Mouse (Mus musculus): ENCODE results near the gene Tmem107. TPM values are rescaled to one million over a fixed set of nuclear protein-coding genes. Genes with fewer than 3 reads are reported as not detected.

Gene Tmem107
- polyA plus RNA-seq, 1 experiment from 2014 or later = 28.2 TPM

DNA sequence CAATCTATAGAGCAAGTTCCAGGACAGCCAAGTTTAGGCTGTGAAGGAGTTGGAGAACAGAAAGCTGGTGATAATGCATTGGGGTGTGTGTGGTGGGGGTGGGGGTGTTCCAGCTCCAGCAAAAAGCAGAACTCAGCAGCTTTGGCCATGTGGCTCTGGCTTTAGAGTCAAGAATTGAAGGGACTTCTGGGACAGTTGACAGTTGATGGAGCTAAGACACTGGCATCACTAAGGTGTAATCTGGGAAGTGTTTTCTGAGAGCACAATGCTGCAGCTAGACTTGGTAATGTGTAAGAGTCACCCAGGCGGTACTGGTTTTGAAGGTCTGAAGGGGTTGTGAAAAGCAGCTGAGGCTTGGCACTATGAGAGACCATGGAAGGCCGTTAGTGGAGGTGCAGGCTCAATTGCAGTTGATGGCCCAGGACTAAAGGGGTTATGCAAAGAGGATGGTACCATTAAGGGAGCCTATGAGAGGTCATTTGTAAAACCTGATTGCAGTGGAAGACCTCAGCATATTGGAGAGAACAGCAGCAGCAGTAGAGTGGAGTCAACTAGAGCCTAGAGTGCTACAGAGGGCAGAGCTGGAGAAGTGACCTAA is 17.7 kb upstream of the Tmem107 start:
- no peak overlapping the region for H3K4me3 ChIP-seq (ENCODE audit: low read depth, low read length)
- 88% methylated on average over 2 of the region's 2 CpGs for WGBS (ENCODE audit: insufficient replicate concordance)
- no peak overlapping the region for H3K9ac ChIP-seq (ENCODE audit: low read depth, low read length)
- peaks cover 19% of the 10 kb centered on the region for H3K36me3 ChIP-seq (ENCODE audit: control insufficient read depth, insufficient read depth, low read length)
- ATAC-seq (replicated peaks; ENCODE audit: insufficient number of reproducible peaks, low FRiP score, low TSS enrichment) = no peak
- no peaks in the 10 kb centered on the region; the same call in 1 of the 2 replicates for H3K4me1 ChIP-seq (ENCODE audit: control insufficient read depth, insufficient read depth, low read length)
- no peaks in the 10 kb centered on the region for H3K27me3 ChIP-seq (ENCODE audit: control insufficient read depth, insufficient read depth, low read length)
- H3K27ac ChIP-seq (ENCODE audit: low read depth, low read length) = no peak overlapping the region
- H3K9me3 ChIP-seq (replicated peaks; ENCODE audit: control insufficient read depth, low read length) = no peaks in the 10 kb centered on the region
- H3K4me2 ChIP-seq = no peak overlapping the region

DNA sequence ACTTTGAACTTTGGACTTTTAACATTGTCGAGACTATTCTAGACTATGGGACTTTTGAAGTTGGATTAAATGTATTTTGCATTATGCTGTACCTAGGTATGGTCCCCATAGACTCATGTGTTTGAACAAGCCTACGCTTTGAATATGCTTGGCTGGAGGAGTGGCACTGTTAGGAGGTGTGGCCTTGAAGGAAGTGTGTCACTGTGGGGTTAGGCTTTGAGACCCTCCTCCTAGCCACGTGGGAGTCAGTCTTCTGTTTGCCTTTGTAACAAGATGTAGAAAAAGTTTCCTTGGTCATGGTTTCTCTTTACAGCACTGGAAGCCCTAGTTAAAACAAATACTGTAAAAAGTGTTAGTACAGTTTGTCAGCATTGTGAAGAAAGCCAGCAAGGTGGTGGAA is 16.8 kb upstream of the Tmem107 start:
- no peak overlapping the region for H3K4me3 ChIP-seq (ENCODE audit: low read depth, low read length)
- H3K9ac ChIP-seq (ENCODE audit: low read depth, low read length) = no peak overlapping the region
- no peak for ATAC-seq (replicated peaks; ENCODE audit: insufficient number of reproducible peaks, low FRiP score, low TSS enrichment)
- 72% methylated on average over 3 of the region's 3 CpGs for WGBS (ENCODE audit: insufficient replicate concordance)
- no peak overlapping the region for H3K27ac ChIP-seq (ENCODE audit: low read depth, low read length)
- H3K4me2 ChIP-seq = no peak overlapping the region
- H3K36me3 ChIP-seq (ENCODE audit: control insufficient read depth, insufficient read depth, low read length) = peaks cover 13% of the 10 kb centered on the region
- no peaks in the 10 kb centered on the region for H3K9me3 ChIP-seq (replicated peaks; ENCODE audit: control insufficient read depth, low read length)
- H3K27me3 ChIP-seq (ENCODE audit: control insufficient read depth, insufficient read depth, low read length) = no peaks in the 10 kb centered on the region
- peaks cover 5% of the 10 kb centered on the region; the same call in 1 of the 2 replicates for H3K4me1 ChIP-seq (ENCODE audit: control insufficient read depth, insufficient read depth, low read length)

DNA sequence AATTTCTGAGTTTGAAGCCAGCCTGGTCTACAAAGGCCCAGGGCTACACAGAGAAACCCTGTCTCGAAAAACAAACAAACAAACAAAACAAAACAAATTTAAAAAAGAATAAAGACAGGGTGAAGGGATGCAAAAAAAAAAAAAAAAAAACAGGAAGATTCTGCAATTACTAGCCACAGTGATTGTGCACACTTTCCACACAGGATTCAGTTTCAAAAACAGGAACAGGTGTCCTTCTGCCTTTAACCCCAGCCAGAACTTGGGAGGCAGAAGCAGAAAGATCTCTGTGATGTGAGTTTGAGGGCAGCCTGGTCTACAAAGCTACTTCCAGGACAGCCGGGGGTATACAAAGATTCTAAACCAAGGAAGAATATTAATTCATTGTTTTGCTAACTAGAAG is 12.3 kb upstream of the Tmem107 start:
- Histone ChIP-seq H3K9ac (ENCODE audit: low read depth, low read length) (peak overlapping the region; percentile 87), H3K4me3 (ENCODE audit: low read depth, low read length) (peak overlapping the region; percentile 84), H3K27me3 (ENCODE audit: control insufficient read depth, insufficient read depth, low read length) (no peaks in the 10 kb centered on the region), H3K4me2 (peak overlapping the region; percentile 98), H3K9me3 (replicated peaks; ENCODE audit: control insufficient read depth, low read length) (no peaks in the 10 kb centered on the region), H3K4me1 (ENCODE audit: control insufficient read depth, insufficient read depth, low read length) (peaks cover 15% of the 10 kb centered on the region), H3K36me3 (ENCODE audit: control insufficient read depth, insufficient read depth, low read length) (no peaks in the 10 kb centered on the region), H3K27ac (ENCODE audit: low read depth, low read length) (peak overlapping the region; percentile 83; the same call in 1 of the 2 replicates)
- 79% methylated on average over 2 of the region's 2 CpGs for WGBS (ENCODE audit: insufficient replicate concordance)
- no peak for ATAC-seq (replicated peaks; ENCODE audit: insufficient number of reproducible peaks, low FRiP score, low TSS enrichment)

DNA sequence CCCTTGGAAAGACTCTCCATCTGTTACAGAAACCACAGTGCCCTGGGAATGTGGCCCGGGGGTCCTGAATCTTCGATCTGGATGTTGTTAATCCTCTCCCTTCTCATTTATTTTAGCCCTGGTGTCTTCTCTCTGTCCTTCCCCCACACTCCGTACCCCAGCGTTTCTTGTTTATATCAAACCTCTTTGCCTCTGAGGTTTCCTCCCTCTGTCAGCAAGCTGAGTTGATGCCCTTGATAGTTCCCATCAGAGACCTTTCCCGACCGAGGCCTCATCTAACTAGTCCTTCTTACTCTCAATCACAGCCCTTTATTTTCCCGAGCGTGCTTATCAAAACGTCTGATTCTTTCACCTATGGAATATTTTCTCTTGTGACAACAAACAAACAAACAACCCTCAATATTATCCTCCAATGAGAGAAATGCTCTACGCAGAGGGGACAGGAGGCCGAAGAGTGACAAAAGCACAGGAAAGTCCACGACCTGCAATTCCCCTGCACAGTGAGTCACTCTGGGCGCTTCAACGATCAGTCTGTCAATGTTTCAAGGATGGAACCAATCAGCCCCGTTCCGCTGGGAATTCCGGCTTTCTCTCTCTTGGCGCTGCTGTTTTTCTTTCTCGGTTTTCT is 11.8 kb upstream of the Tmem107 start:
- H3K9ac ChIP-seq (ENCODE audit: low read depth, low read length) = peak overlapping the region; percentile 87
- H3K27me3 ChIP-seq (ENCODE audit: control insufficient read depth, insufficient read depth, low read length) = no peaks in the 10 kb centered on the region
- peak overlapping the region; percentile 83 for H3K27ac ChIP-seq (ENCODE audit: low read depth, low read length)
- WGBS (ENCODE audit: insufficient replicate concordance) = under 1% methylated on average over 19 of the region's 19 CpGs
- H3K9me3 ChIP-seq (replicated peaks; ENCODE audit: control insufficient read depth, low read length) = no peaks in the 10 kb centered on the region
- ATAC-seq (replicated peaks; ENCODE audit: insufficient number of reproducible peaks, low FRiP score, low TSS enrichment) = no peak
- H3K4me1 ChIP-seq (ENCODE audit: control insufficient read depth, insufficient read depth, low read length) = peaks cover 15% of the 10 kb centered on the region
- peak overlapping the region; percentile 98 for H3K4me2 ChIP-seq
- H3K4me3 ChIP-seq (ENCODE audit: low read depth, low read length) = peak overlapping the region; percentile 84
- H3K36me3 ChIP-seq (ENCODE audit: control insufficient read depth, insufficient read depth, low read length) = no peaks in the 10 kb centered on the region

DNA sequence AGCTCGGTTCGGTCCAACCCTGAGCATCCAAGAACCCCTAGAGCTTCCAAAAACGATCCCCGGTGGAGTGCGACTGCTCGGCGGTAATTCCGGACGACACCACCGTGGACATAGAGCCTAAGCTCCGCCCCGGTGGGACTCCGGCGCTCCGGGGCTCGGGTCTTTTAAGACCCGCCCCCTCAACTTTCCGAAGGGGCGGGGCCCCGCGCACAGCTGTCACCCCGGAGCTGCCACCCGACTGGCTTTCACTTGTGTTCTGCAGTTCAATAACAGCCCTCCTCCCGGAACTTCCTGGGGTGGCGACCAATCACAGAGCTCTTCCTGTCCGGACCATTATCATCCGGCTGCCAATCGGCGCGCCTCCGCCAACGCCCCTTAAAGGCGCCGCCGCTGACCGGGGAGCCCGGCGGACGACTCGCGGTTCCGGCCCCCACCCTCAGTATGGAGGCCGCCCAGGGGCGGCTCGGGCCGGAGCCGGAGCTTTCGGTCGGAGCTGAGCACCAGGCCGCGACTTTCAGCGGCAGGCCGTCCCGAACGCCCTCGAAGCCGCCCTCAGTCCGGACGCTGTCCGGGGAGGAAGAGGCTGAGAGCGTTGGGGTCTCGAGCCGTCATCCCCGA is 11.1 kb upstream of the Tmem107 start, which contains the start of gene Borcs6:
Gene Borcs6, plus strand, starts transcription at position 361 of the 618 bp plus-strand sequence.
- peaks cover 20% of the 10 kb centered on the region for H3K4me1 ChIP-seq (ENCODE audit: control insufficient read depth, insufficient read depth, low read length)
- H3K27me3 ChIP-seq (ENCODE audit: control insufficient read depth, insufficient read depth, low read length) = no peaks in the 10 kb centered on the region
- ATAC-seq (replicated peaks; ENCODE audit: insufficient number of reproducible peaks, low FRiP score, low TSS enrichment) = peak; percentile 86
- under 1% methylated on average over 62 of the region's 64 CpGs for WGBS (ENCODE audit: insufficient replicate concordance)
- H3K27ac ChIP-seq (ENCODE audit: low read depth, low read length) = peak within 1 kb of the TSS; percentile 87
- no peaks in the 10 kb centered on the region for H3K36me3 ChIP-seq (ENCODE audit: control insufficient read depth, insufficient read depth, low read length)
- H3K9me3 ChIP-seq (replicated peaks; ENCODE audit: control insufficient read depth, low read length) = no peaks in the 10 kb centered on the region
- H3K9ac ChIP-seq (ENCODE audit: low read depth, low read length) = peak within 1 kb of the TSS; percentile 87
- H3K4me2 ChIP-seq = peak within 1 kb of the TSS; percentile 98
- H3K4me3 ChIP-seq (ENCODE audit: low read depth, low read length) = peak within 1 kb of the TSS; percentile 84

DNA sequence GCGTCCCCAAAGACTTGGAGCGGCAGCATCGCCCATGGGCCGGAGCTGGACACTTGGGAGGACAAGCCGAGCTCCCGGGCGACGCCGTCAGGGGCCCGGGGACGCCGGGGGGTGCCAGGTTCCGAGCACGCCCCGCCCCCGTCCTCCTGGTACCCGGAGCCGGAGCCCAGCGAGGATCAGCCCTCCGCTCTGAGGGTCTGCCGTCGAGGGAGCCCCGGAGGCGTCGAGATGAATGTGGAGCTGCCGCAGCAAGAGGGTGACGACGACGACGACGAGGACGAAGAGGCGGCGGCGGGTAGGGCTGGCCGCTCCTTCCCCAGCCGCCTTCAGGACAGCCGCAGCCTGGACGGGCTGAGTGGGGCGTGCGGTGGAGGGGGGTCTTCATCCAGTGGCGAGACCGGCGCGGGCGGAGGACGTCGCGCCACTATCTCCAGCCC is 10.6 kb upstream of the Tmem107 start:
- Histone ChIP-seq H3K36me3 (ENCODE audit: control insufficient read depth, insufficient read depth, low read length) (no peaks in the 10 kb centered on the region), H3K27ac (ENCODE audit: low read depth, low read length) (peak overlapping the region; percentile 87), H3K9me3 (replicated peaks; ENCODE audit: control insufficient read depth, low read length) (no peaks in the 10 kb centered on the region), H3K4me1 (ENCODE audit: control insufficient read depth, insufficient read depth, low read length) (peaks cover 20% of the 10 kb centered on the region), H3K4me2 (peak overlapping the region; percentile 98), H3K4me3 (ENCODE audit: low read depth, low read length) (peak overlapping the region; percentile 84), H3K9ac (ENCODE audit: low read depth, low read length) (peak overlapping the region; percentile 87), H3K27me3 (ENCODE audit: control insufficient read depth, insufficient read depth, low read length) (no peaks in the 10 kb centered on the region)
- peak; percentile 12 for ATAC-seq (replicated peaks; ENCODE audit: insufficient number of reproducible peaks, low FRiP score, low TSS enrichment)
- WGBS (ENCODE audit: insufficient replicate concordance) = under 1% methylated on average over 49 of the region's 49 CpGs

DNA sequence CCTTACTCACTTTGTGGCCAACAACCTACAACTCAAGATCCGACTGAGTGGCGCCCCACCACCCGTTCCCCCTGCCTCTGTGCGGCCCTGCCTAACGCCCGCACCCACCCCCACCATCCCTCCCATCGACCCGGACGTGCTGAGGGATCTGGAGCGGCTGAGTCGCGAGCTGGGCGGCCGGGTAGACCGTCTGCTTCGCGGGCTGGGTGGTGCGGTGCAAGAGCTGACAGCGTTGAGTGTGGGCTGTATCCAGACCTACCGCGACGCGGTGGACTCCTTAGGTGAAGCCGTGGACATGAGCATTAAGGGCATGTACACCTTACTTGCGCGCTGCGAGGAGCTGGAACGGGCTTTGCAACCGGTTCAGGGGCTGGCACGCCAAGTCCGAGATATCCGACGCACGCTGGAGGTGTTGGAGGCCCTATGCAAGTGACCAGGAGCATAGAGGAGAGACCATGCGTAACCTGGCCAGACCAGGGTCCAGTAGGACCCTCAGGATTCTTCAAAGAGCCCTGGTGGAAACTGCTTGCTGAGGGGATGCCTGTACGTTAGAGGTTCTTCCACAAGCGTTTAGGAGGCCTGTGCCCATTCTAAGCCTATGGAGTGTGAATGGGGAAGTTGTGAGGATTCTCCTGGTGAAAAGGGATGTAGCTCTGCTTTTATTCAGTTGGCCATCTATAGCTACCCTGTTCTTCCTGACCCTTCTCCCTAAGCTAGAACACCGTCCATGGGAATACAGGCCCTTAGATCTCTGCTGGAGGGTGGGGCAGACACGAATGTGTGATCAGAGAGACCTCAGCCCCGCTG is 10.0 kb upstream of the Tmem107 start:
- no peak for ATAC-seq (replicated peaks; ENCODE audit: insufficient number of reproducible peaks, low FRiP score, low TSS enrichment)
- 1% methylated on average over 37 of the region's 40 CpGs for WGBS (ENCODE audit: insufficient replicate concordance)

DNA sequence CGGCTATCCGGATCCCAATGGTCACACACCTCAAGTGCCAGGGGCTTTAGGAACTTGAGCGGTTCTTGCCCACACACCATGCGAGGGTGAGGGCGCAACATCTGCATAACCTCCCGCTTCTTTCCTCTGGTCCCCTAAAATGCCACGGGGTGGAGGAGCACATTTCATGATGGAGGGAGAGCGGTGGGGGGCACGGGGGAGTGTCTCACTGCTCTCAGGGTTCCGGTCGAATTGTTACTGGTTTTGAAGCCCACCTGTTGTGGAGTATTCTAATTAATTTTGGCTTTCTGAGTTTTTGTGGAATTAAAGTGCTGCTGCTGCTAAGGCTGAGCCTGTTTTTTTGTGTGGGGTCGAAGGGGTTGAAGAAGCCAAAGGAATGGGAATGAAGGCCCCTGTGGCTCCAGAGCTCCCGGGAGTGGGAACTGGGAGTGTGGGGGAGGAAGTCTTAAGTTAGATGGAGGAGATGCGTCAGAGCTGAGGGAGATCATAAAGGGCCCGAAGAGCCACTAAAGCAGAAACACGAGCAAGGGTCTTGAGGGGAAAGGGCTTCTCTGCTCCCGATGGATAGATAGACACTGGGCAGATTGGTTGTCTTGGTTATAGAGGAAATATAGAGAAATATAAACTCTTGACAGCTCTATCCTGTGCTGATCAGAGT is 9.2 kb upstream of the Tmem107 start:
- Histone ChIP-seq H3K4me2 (peak overlapping the region; percentile 98), H3K9me3 (replicated peaks; ENCODE audit: control insufficient read depth, low read length) (no peaks in the 10 kb centered on the region), H3K9ac (ENCODE audit: low read depth, low read length) (peak overlapping the region; percentile 87), H3K4me3 (ENCODE audit: low read depth, low read length) (peak overlapping the region; percentile 84), H3K27me3 (ENCODE audit: control insufficient read depth, insufficient read depth, low read length) (no peaks in the 10 kb centered on the region), H3K27ac (ENCODE audit: low read depth, low read length) (no peak overlapping the region), H3K4me1 (ENCODE audit: control insufficient read depth, insufficient read depth, low read length) (peaks cover 24% of the 10 kb centered on the region), H3K36me3 (ENCODE audit: control insufficient read depth, insufficient read depth, low read length) (no peaks in the 10 kb centered on the region)
- no peak for ATAC-seq (replicated peaks; ENCODE audit: insufficient number of reproducible peaks, low FRiP score, low TSS enrichment)
- 8% methylated on average over 17 of the region's 17 CpGs for WGBS (ENCODE audit: insufficient replicate concordance)

More for the DNA sequence above, 10.0 kb upstream of the Tmem107 start:
- Histone ChIP-seq H3K4me3 (ENCODE audit: low read depth, low read length) (peak overlapping the region; percentile 84), H3K27ac (ENCODE audit: low read depth, low read length) (peak overlapping the region; percentile 87), H3K9me3 (replicated peaks; ENCODE audit: control insufficient read depth, low read length) (no peaks in the 10 kb centered on the region), H3K36me3 (ENCODE audit: control insufficient read depth, insufficient read depth, low read length) (no peaks in the 10 kb centered on the region), H3K4me1 (ENCODE audit: control insufficient read depth, insufficient read depth, low read length) (peaks cover 20% of the 10 kb centered on the region), H3K27me3 (ENCODE audit: control insufficient read depth, insufficient read depth, low read length) (no peaks in the 10 kb centered on the region), H3K4me2 (peak overlapping the region; percentile 98), H3K9ac (ENCODE audit: low read depth, low read length) (peak overlapping the region; percentile 87)

Measured in heart, embryonic 11.5 days (tissue).